Mouse (Mus musculus) MEL (cell line): ENCODE data around the gene Abca7.

ENCODE experiments used
- CTCF ChIP-seq, 3 experiments: IDR thresholded peaks in 2 of 3; conservative IDR thresholded peaks in 1 of 3; 2 replicates each; pipeline ENCODE4 v1.5.1; 2011 to 2012; ENCODE audit warnings: low read length in 3 of 3, low read depth in 2 of 3, mild to moderate bottlenecking in 2 of 3, improper control_type of control experiment in 1 of 3, inconsistent platforms in 1 of 3, mixed read lengths in 1 of 3, moderate library complexity in 1 of 3; ENCODE audit not compliant: control insufficient read depth in 1 of 3, insufficient read depth in 1 of 3, poor library complexity in 1 of 3, severe bottlenecking in 1 of 3
- GABPA ChIP-seq: IDR thresholded peaks from 2 replicates; pipeline ENCODE4 v1.6.1; 2012; ENCODE audit warnings: low read depth, mild to moderate bottlenecking, inconsistent platforms, low read length, improper control_type of control experiment, moderate library complexity
- MAZ ChIP-seq: IDR thresholded peaks from 2 replicates; pipeline ENCODE4 v1.6.1; 2012; ENCODE audit warnings: low read depth, mild to moderate bottlenecking, inconsistent platforms, low read length, improper control_type of control experiment
- MXI1 ChIP-seq: IDR thresholded peaks from 2 replicates; pipeline ENCODE4 v1.6.1; 2011; ENCODE audit warnings: mild to moderate bottlenecking, low read depth, low read length, improper control_type of control experiment
- POLR2A ChIP-seq, 2 experiments: IDR thresholded peaks; 2 replicates each; pipeline ENCODE4 v1.6.1; 2011 to 2012; ENCODE audit warnings: low read length in 2 of 2, mild to moderate bottlenecking in 2 of 2, control low read depth in 1 of 2, improper control_type of control experiment in 1 of 2, low read depth in 1 of 2, moderate library complexity in 1 of 2; ENCODE audit not compliant: control insufficient read depth in 1 of 2, insufficient read depth in 1 of 2, poor library complexity in 1 of 2
- USF1 ChIP-seq: IDR thresholded peaks from 2 replicates; pipeline ENCODE4 v1.6.1; 2014; ENCODE audit warnings: low read depth, mild to moderate bottlenecking, inconsistent platforms, low read length, improper control_type of control experiment, moderate library complexity

DNA sequence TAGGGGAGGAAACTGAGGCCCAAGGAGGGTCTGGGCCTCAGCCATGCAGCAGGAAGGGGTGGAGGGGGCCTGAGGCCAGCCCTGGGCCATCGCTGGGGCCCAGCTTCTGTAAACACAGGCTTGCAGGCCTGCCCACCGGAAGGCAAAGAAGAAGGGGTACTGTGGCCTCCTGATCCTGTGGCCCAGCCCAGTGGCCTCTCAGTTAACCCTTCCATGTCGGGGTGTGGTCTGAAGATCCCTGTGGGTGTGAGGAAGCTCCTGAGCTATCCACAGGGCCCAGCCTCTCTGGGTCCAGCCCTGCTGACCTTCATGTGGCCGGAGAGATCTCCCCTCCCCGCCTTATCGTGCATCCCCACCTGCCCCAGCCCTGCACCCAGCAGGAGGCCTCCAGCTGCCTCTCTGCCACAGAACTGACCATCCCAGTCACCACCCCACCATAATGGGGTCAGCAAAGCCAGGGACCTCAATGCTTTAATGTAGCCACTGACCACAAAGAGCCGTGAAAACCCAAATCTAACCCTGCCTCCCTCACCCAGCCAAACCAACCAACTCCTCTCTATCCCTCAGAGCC lies 49.5 kb upstream of the Abca7 start:
- no peak for TF ChIP-seq MXI1
- TF ChIP-seq GABPA: no peak
- no peak for TF ChIP-seq CTCF (IDR thresholded peaks at IDR 0.05 in 2 of 3, conservative IDR thresholded peaks at IDR 0.05 in 1 of 3; ENCODE audit: control insufficient read depth in 1 of 3, insufficient read depth in 1 of 3, low read depth in 2 of 3, low read length in 3 of 3, poor library complexity in 1 of 3, severe bottlenecking in 1 of 3)
- no peak for TF ChIP-seq POLR2A (IDR thresholded peaks at IDR 0.05; ENCODE audit: control insufficient read depth in 1 of 2, insufficient read depth in 1 of 2, low read depth in 1 of 2, low read length in 2 of 2, poor library complexity in 1 of 2)
- no peak for TF ChIP-seq MAZ
- no peak for TF ChIP-seq USF1
